Mouse (Mus musculus): ENCODE measurements around the gene Il1rn.

DNA sequence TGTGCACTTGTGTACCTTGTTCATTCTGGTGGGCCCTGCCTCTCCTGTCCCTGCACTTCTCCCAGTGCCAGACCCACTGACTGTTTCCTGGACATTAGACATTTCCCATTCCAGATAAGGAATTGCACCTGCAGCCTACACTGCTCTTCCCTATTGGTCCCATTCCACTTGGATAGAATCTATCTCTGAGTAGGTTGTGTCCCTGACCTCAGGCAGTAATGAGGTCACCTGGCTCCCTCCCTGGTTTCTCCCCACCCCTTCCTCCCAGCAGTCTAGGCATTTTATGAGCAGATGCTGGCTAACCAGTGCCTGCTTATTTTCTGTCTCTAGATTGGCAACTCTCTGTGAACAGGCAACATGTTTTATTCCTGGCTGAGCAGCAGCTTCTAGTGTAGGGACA, 47.7 kb downstream of the Il1rn start:
- TF ChIP-seq CTCF (IDR thresholded peaks at IDR 0.05; ENCODE audit: extremely low read depth, insufficient read depth, low read length) (no peak), POLR2A (IDR thresholded peaks at IDR 0.05; ENCODE audit: extremely low read depth, insufficient read depth, low read length) (no peak)

All from cortical plate, adult 2 months (tissue).